Mouse (Mus musculus): ENCODE results near the gene Golga3. TPM values are rescaled to one million over a fixed set of nuclear protein-coding genes. Genes with fewer than 3 reads are reported as not detected.
A peak's percentile ranks its signal among the peaks of the same experiment; 100 is the strongest.

The Golga3 gene
- polyA plus RNA-seq, 2 experiments: 20.4 to 30.8 TPM

DNA sequence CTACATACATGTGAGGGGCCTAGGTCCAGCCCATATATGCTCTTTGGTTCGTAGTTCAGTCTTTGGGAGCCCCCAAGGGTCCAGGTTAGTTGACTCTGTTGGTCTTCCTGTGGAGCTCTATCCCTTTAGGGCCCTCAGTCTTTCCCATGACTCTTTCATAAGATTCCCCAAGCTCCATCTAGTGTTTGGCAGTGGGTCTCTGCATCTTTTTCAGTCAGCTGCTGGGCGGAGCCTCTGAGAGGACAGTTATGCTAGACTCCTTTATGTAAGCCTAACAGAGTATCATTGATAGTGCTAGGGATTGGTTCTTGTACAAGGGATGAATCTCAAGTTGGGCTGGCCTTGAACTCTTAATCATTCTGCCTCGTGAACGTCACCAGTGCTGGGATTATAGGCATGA, 43.8 kb downstream of the Golga3 start:
- peaks cover 88% of the 10 kb centered on the region for H3K36me3 ChIP-seq (ENCODE audit: control insufficient read depth, insufficient read depth, low read length)
- 95% methylated on average over 4 of the region's 4 CpGs for WGBS
- no peak for ATAC-seq (ENCODE audit: low FRiP score, low read depth)
- no peaks in the 10 kb centered on the region for H3K27me3 ChIP-seq (ENCODE audit: control insufficient read depth, insufficient read depth, low read length)
- no peaks in the 10 kb centered on the region for H3K4me1 ChIP-seq (ENCODE audit: control insufficient read depth, insufficient read depth, low read length)
- no peak for DNase-seq (ENCODE audit: low spot score)
- no peak overlapping the region for H3K4me3 ChIP-seq (replicated peaks; ENCODE audit: low read length)
- no peak overlapping the region for H3K9ac ChIP-seq (ENCODE audit: low read depth, low read length, severe bottlenecking)
- H3K4me2 ChIP-seq (replicated peaks; ENCODE audit: low read depth, low read length, severe bottlenecking): no peak overlapping the region
- no peaks in the 10 kb centered on the region for H3K9me3 ChIP-seq (ENCODE audit: control insufficient read depth, low read length)
- TF ChIP-seq POLR2A (IDR thresholded peaks at IDR 0.05; ENCODE audit: borderline replicate concordance, extremely low read depth, insufficient read depth, insufficient read length): no peak
- no peak overlapping the region for H3K27ac ChIP-seq (replicated peaks; ENCODE audit: low read depth, low read length)

DNA sequence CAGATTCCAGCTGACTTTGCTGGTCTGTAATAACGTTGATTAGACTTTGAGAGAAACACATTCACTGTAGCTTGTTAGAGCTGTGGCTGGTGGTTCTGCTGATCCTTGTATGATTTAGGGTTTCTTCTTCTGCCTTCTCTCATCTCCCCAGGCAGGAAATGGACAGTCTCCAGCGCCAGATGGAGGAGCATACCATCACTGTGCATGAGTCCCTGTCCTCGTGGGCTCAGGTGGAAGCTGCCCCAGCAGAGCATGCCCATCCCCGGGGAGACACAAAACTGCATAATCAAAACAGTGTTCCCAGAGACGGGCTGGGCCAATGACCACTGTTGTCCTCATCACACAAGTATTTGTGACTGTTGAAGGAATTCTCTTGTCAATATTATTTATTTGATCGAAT, 46.3 kb downstream of the Golga3 start:
- H3K27me3 ChIP-seq (ENCODE audit: control insufficient read depth, insufficient read depth, low read length): no peaks in the 10 kb centered on the region
- H3K27ac ChIP-seq (replicated peaks; ENCODE audit: low read depth, low read length): no peak overlapping the region
- ATAC-seq (ENCODE audit: low FRiP score, low read depth): no peak
- H3K4me2 ChIP-seq (replicated peaks; ENCODE audit: low read depth, low read length, severe bottlenecking): no peak overlapping the region
- H3K4me1 ChIP-seq (ENCODE audit: control insufficient read depth, insufficient read depth, low read length): no peaks in the 10 kb centered on the region
- TF ChIP-seq POLR2A (IDR thresholded peaks at IDR 0.05; ENCODE audit: borderline replicate concordance, extremely low read depth, insufficient read depth, insufficient read length): no peak
- no peak for DNase-seq (ENCODE audit: low spot score)
- H3K36me3 ChIP-seq (ENCODE audit: control insufficient read depth, insufficient read depth, low read length): peaks cover 70% of the 10 kb centered on the region
- no peak overlapping the region for H3K9ac ChIP-seq (ENCODE audit: low read depth, low read length, severe bottlenecking)
- no peaks in the 10 kb centered on the region for H3K9me3 ChIP-seq (ENCODE audit: control insufficient read depth, low read length)
- H3K4me3 ChIP-seq (replicated peaks; ENCODE audit: low read length): no peak overlapping the region
- WGBS: 88% methylated on average over 6 of the region's 6 CpGs

DNA sequence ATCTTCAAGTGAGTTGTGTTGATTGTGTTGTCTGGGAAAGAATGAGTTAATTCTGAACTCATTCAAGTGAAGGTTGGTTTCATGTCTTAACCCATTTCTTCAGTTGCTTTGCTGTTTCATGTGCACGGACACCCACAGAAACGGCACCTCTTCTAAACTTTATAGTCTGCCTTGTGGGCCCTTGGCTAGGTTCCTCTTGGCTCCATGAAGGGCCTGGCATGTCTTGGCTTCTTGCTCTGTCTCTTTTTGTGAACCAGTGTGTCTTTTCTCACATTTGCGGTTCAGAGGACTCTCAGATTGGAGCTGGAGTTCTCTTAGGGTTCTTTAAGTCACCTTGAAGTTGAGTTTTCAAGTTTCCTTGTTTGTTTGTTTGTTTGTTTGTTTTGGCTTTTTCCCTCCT, 48.6 kb downstream of the Golga3 start:
- no peaks in the 10 kb centered on the region for H3K9me3 ChIP-seq (ENCODE audit: control insufficient read depth, low read length)
- no peaks in the 10 kb centered on the region for H3K27me3 ChIP-seq (ENCODE audit: control insufficient read depth, insufficient read depth, low read length)
- H3K4me2 ChIP-seq (replicated peaks; ENCODE audit: low read depth, low read length, severe bottlenecking): no peak overlapping the region
- TF ChIP-seq POLR2A (IDR thresholded peaks at IDR 0.05; ENCODE audit: borderline replicate concordance, extremely low read depth, insufficient read depth, insufficient read length): no peak
- no peak overlapping the region for H3K4me3 ChIP-seq (replicated peaks; ENCODE audit: low read length)
- H3K36me3 ChIP-seq (ENCODE audit: control insufficient read depth, insufficient read depth, low read length): peaks cover 48% of the 10 kb centered on the region
- no peak overlapping the region for H3K9ac ChIP-seq (ENCODE audit: low read depth, low read length, severe bottlenecking)
- ATAC-seq (ENCODE audit: low FRiP score, low read depth) (no peak), DNase-seq (ENCODE audit: low spot score) (no peak)
- H3K4me1 ChIP-seq (ENCODE audit: control insufficient read depth, insufficient read depth, low read length): peaks cover 3% of the 10 kb centered on the region; the same call in 1 of the 2 replicates
- 86% methylated on average over 3 of the region's 3 CpGs for whole genome bisulfite sequencing
- H3K27ac ChIP-seq (replicated peaks; ENCODE audit: low read depth, low read length): no peak overlapping the region

DNA sequence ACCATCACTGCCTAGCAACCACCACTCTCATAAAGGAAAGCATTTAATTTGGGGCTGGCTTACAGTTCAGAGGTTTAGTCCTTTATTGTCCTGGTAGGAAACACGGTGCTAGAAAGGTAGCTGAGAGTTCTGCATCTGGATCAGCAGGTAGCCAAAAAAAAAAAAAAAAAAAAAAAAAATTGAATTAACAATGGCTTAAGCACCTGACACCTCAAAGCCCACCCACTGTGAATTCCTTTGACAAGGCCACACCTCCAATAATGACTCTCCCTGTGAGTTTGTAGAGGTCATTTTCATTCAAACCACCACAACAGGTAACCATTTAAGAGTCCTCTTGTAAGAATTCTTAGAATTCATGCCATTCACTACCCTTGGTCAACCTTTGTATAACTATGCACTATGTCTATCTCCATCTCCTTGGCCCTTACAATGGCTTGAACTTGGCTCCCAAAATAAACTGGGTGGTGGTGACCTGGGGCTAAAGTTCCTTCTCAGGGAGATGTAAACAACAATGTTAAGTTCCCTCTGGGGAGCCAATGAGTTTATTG, 50.9 kb downstream of the Golga3 start:
- H3K9me3 ChIP-seq (ENCODE audit: control insufficient read depth, low read length): no peaks in the 10 kb centered on the region
- no peaks in the 10 kb centered on the region for H3K27me3 ChIP-seq (ENCODE audit: control insufficient read depth, insufficient read depth, low read length)
- ATAC-seq (ENCODE audit: low FRiP score, low read depth) (no peak), DNase-seq (ENCODE audit: low spot score) (no peak)
- H3K4me3 ChIP-seq (replicated peaks; ENCODE audit: low read length): no peak overlapping the region
- TF ChIP-seq POLR2A (IDR thresholded peaks at IDR 0.05; ENCODE audit: borderline replicate concordance, extremely low read depth, insufficient read depth, insufficient read length): no peak
- H3K36me3 ChIP-seq (ENCODE audit: control insufficient read depth, insufficient read depth, low read length): peaks cover 25% of the 10 kb centered on the region
- 39% methylated on average over 1 of the region's 1 CpGs for WGBS
- H3K9ac ChIP-seq (ENCODE audit: low read depth, low read length, severe bottlenecking): no peak overlapping the region
- no peak overlapping the region for H3K4me2 ChIP-seq (replicated peaks; ENCODE audit: low read depth, low read length, severe bottlenecking)
- no peak overlapping the region for H3K27ac ChIP-seq (replicated peaks; ENCODE audit: low read depth, low read length)
- H3K4me1 ChIP-seq (ENCODE audit: control insufficient read depth, insufficient read depth, low read length): peaks cover 14% of the 10 kb centered on the region

DNA sequence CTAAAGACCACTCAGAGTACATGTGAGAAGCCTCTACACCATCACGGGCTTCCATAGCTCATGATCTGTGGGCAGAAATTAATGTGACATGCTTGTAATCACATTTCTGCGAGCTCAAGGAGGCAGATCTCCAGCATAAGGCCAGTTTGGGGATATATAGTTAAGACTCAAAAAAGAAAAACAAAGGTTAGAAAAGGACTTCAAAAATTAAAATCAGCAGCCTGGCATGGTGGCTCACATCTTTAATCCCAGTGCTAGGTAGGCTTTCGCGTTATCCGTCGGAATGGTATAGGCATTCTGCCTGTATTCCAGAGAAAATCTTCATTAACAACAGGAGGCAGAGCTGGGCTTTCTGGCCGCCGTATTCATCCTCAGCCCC, 53.9 kb downstream of the Golga3 start:
- peaks cover 14% of the 10 kb centered on the region for H3K36me3 ChIP-seq (ENCODE audit: control insufficient read depth, insufficient read depth, low read length)
- peak overlapping the region; percentile 93; the same call in 1 of the 2 replicates for H3K27ac ChIP-seq (replicated peaks; ENCODE audit: low read depth, low read length)
- H3K4me2 ChIP-seq (replicated peaks; ENCODE audit: low read depth, low read length, severe bottlenecking): peak overlapping the region; percentile 66
- peaks cover 17% of the 10 kb centered on the region for H3K4me1 ChIP-seq (ENCODE audit: control insufficient read depth, insufficient read depth, low read length)
- H3K9me3 ChIP-seq (ENCODE audit: control insufficient read depth, low read length): no peaks in the 10 kb centered on the region
- H3K4me3 ChIP-seq (replicated peaks; ENCODE audit: low read length): peak overlapping the region; percentile 99
- no peaks in the 10 kb centered on the region for H3K27me3 ChIP-seq (ENCODE audit: control insufficient read depth, insufficient read depth, low read length)
- DNase-seq (ENCODE audit: low spot score) (no peak), ATAC-seq (ENCODE audit: low FRiP score, low read depth) (peak; percentile 58)
- TF ChIP-seq POLR2A (IDR thresholded peaks at IDR 0.05; ENCODE audit: borderline replicate concordance, extremely low read depth, insufficient read depth, insufficient read length): no peak
- peak overlapping the region; percentile 96 for H3K9ac ChIP-seq (ENCODE audit: low read depth, low read length, severe bottlenecking)
- WGBS: 8% methylated on average over 8 of the region's 8 CpGs

All from limb, embryonic 14.5 days (tissue).